Mouse (Mus musculus) small intestine, adult 2 months (tissue): ENCODE measurements at regions not wholly inside any gene's neighbourhood (a gene's known extent, or its start where the extent isn't known, plus 50 kb on each side); places are given as distances from the start of the nearest gene placed in this dataset.

Source experiments
- CTCF ChIP-seq: fragments of 200-500 bp; IDR thresholded peaks from 2 replicates; pipeline ENCODE4 v1.5.1; 2012; ENCODE audit warnings: low read depth, mild to moderate bottlenecking, control low read depth, inconsistent platforms, low read length, moderate library complexity, mixed read lengths; ENCODE audit not compliant: insufficient replicate concordance, insufficient read length; ENCODE audit errors: extremely low read depth
- POLR2A ChIP-seq: fragments of 200-500 bp; IDR thresholded peaks from 2 replicates; pipeline ENCODE4 v1.6.1; 2012; ENCODE audit warnings: low read depth, mild to moderate bottlenecking, control low read depth, inconsistent platforms, low read length, moderate library complexity

- TF ChIP-seq CTCF (no peak), POLR2A (no peak)
Measured at GRCm38 (mm10) chr16:29775879-29776278, 196.7 kb downstream of the Opa1 start.
